Mouse (Mus musculus) heart, adult 2 months (tissue): ENCODE measurements around the gene Hcst.

ENCODE experiments used
- CTCF ChIP-seq: fragments of 200-600 bp; IDR thresholded peaks from 2 replicates; pipeline ENCODE4 v1.8.1; 2022; ENCODE audit warnings: antibody characterized with exemption, mild to moderate bottlenecking, moderate library complexity
- EP300 ChIP-seq: fragments of 200-500 bp; IDR thresholded peaks from 2 replicates; pipeline ENCODE4 v1.6.1; 2011; ENCODE audit warnings: low read depth, low read length, control low read depth; ENCODE audit not compliant: insufficient read depth
- POLR2A ChIP-seq: fragments of 200-500 bp; IDR thresholded peaks from 2 replicates; pipeline ENCODE4 v1.6.1; 2011; ENCODE audit warnings: mild to moderate bottlenecking, low read depth, low read length, control low read depth; ENCODE audit not compliant: insufficient read depth

- TF ChIP-seq POLR2A (no peak), EP300 (no peak), CTCF (no peak)
These were observed 24.7 kb upstream of the Hcst start for GRCm38 (mm10) chr7:30444154-30444970.
